Mouse (Mus musculus) E14TG2a.4 (cell line): ENCODE results near the gene Slc24a3.

Experiments
- CTCF ChIP-seq: conservative IDR thresholded peaks from 2 replicates; pipeline ENCODE4 v1.5.1; 2014; ENCODE audit warnings: low read length
- NANOG ChIP-seq: IDR thresholded peaks from 2 replicates; pipeline ENCODE4 v1.6.1; 2014; ENCODE audit warnings: borderline replicate concordance, low read length, mixed read lengths
- POU5F1 ChIP-seq: IDR thresholded peaks from 2 replicates; pipeline ENCODE4 v1.6.1; 2014; ENCODE audit warnings: low read length, borderline replicate concordance

DNA sequence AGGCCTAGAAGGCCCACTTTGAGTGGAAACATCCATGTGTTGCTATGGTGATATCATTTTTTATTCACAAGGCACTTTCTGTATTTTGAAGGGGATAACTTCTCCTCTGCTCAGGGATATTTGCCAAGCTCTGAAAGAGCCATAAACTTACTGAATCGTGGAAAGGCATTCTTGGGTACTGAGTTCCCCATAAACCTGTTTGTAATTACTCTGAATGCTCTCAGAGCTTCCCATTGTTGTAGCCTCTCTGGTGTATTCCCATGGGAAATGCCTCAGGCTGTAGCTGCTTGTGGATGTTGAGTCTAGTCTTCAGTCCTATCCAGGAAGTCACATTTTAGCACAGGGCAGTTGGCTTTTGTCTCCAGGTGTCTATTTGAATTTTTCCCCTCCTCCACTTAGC is 125.3 kb downstream of the Slc24a3 start:
- TF ChIP-seq CTCF = no peak
- TF ChIP-seq POU5F1 = no peak
- TF ChIP-seq NANOG = no peak
